Mouse (Mus musculus) olfactory bulb, adult 2 months (tissue): ENCODE measurements around the gene Nsun2. TPM values are rescaled to one million over a fixed set of nuclear protein-coding genes. Genes with fewer than 3 reads are reported as not detected.
"Not testable (repeated sequence)": the region's sequence is repeated elsewhere in the genome, so short reads cannot be mapped to it uniquely, and the experiment has no call there.

Experiments
- H3K27ac ChIP-seq: fragments of 200-500 bp; 2 replicates; pipeline ENCODE4 v1.5.1; 2012; ENCODE audit warnings: low read depth, low read length; ENCODE audit not compliant: insufficient read depth
- H3K4me1 ChIP-seq: fragments of 200-500 bp; 2 replicates; pipeline ENCODE4 v1.6.1; 2012; ENCODE audit warnings: low read length; ENCODE audit not compliant: control insufficient read depth, insufficient read depth
- H3K4me3 ChIP-seq: fragments of 200-500 bp; 2 replicates; pipeline ENCODE4 v1.5.1; 2012; ENCODE audit warnings: mild to moderate bottlenecking, low read depth, low read length, moderate library complexity; ENCODE audit not compliant: insufficient read depth
- CTCF ChIP-seq: fragments of 200-500 bp; IDR thresholded peaks from 2 replicates; pipeline ENCODE4 v1.5.1; 2012; ENCODE audit warnings: low read depth, mild to moderate bottlenecking, low read length, moderate library complexity; ENCODE audit not compliant: insufficient read depth
- POLR2A ChIP-seq: fragments of 200-500 bp; IDR thresholded peaks from 2 replicates; pipeline ENCODE4 v1.6.1; 2012; ENCODE audit warnings: mild to moderate bottlenecking, low read depth, low read length, moderate library complexity; ENCODE audit not compliant: insufficient read depth
- WGBS: fragments of 180-500 bp; shearing (Covaris S2); methylation state at CpG from one replicate; pipeline ENCODE4 v1.1.7; 2018; 5-methylcytosine and 5-hydroxymethylcytosine counted together
- polyA plus RNA-seq: library from polyadenylated mRNA; stranded (reverse); fragments of >200 nt; gene quantifications from 2 replicates; pipeline ENCODE4 v1.2.4, GENCODE M21; 2012; ENCODE audit warnings: low replicate concordance; ENCODE audit not compliant: missing spikeins, insufficient read depth, insufficient read length

The Nsun2 gene
- polyA plus RNA-seq, 1 experiment: not detected

DNA sequence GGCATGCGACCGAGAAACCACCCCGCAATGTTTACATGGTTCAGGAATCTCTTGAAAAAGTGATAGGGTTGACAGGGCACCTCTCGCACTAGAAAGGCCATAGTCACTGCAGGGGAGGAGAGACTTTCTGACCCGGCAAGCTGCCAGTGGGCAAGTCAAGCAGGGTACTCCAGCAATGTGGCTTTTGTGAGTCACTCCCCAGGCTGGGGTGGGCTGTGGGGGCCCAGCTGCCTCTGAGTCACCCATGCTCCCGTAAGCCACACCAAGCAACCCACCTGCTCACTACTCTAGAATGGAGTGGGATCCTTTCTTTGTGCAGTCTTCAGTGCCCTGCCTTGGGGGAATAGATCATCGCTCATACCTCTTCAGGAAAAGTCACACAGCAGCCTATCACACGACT, 59.9 kb downstream of the Nsun2 start:
- Histone ChIP-seq H3K4me3 (no peak overlapping the region), H3K27ac (no peak overlapping the region), H3K4me1 (peaks cover 6% of the 10 kb centered on the region; the same call in 1 of the 2 replicates)
- TF ChIP-seq CTCF (no peak), POLR2A (no peak)
- WGBS: 57% methylated on average over 8 of the region's 8 CpGs

DNA sequence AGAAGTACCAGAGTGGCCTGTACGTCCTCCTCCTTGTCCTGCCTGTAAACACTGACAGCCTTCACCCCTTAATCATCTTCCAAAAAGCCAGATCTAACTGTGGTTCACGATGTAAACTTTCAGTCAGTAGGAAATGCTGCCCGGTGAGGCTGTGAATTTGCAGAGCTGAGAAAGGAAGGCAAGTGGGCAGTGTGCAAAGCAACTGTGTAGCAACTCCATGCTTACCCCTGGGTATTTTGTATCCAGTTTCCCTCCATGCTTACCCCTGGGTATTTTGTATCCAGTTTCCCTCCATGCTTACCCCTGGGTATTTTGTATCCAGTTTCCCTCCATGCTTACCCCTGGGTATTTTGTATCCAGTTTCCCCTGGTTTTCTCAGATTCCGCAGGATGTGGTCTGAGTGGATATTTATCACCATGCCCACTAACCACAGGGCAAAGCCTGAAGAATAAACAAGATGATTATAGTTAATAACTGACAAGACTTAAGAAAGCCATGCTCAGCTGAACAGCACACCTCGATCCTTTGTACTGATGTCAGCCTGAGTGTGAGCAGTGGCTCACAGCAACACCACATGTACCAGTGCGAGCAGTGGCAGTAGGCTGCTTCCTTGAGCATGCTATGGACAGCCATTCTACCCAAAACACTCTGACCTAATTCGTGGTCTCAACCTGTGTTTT, 61.2 kb downstream of the Nsun2 start:
- TF ChIP-seq CTCF (no peak), POLR2A (no peak)
- H3K27ac ChIP-seq: no peak overlapping the region
- WGBS: 85% methylated on average over 7 of the region's 7 CpGs
- no peak overlapping the region for H3K4me3 ChIP-seq
- H3K4me1 ChIP-seq: peaks cover 6% of the 10 kb centered on the region; the same call in 1 of the 2 replicates

DNA sequence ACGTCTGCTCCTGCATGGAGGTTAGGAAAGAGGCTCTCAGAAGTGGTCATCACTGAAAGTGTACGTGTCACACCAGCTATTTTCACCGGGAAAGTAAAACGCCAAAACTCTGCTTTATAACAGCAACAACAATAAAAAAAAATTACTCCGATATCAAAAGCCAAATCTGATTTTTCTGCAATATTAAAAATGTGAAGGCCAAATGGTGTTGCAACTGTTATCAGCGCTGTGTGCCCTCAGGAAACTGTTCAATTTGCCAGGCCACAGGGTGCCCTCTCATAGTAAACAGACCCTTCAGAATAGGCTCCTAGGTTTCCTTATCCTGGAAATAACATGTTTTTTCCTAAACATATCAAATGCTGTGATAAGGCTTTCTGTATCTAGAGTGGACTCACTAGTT, 62.4 kb downstream of the Nsun2 start:
- H3K4me1 ChIP-seq: peaks cover 6% of the 10 kb centered on the region; the same call in 1 of the 2 replicates
- H3K27ac ChIP-seq: no peak overlapping the region
- no peak overlapping the region for H3K4me3 ChIP-seq
- WGBS: 93% methylated on average over 6 of the region's 6 CpGs
- no peak for TF ChIP-seq CTCF
- no peak for TF ChIP-seq POLR2A

DNA sequence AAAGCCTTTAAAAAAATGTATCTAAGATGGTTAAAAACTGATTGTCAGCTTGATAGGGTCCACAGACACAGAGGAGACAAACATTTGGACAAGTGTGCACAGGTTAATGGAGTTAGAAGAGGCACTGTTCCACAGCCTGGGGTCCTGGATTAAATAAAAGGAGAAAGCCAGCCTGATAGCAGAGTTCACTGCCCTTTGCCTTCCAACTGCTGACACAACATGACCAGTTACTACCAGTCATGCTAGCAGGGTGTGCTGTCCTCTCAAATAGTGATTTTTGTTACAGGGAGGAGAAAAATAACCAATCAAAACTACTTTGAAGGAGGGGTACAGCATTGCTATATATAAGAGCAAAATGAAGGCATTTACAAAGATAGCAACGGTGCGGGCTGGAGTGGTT, 63.0 kb downstream of the Nsun2 start:
- 97% methylated on average over 2 of the region's 2 CpGs for WGBS
- Histone ChIP-seq H3K4me3 (no peak overlapping the region), H3K4me1 (peaks cover 6% of the 10 kb centered on the region; the same call in 1 of the 2 replicates), H3K27ac (no peak overlapping the region)
- TF ChIP-seq POLR2A (no peak), CTCF (no peak)

DNA sequence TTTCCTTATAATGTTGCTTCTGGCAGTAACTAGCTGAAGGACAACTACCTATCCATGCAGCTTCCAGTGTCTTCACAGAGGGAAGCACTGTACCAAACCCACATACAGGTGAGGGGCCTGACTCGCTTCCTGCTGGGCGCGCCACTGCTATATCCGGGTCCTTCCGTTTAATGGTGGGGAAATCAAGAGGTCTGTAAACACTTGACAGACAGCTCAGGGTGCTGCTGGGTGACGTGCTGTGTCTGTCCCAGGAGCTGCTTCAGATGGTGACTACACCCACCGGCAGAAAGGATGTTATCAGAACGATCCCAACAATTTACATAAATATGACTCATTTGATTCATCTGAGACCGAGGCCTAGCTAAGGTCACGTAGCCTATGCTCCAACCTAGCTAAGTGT, 65.3 kb downstream of the Nsun2 start:
- WGBS: 92% methylated on average over 10 of the region's 10 CpGs
- Histone ChIP-seq H3K4me3 (no peak overlapping the region), H3K27ac (no peak overlapping the region), H3K4me1 (no peaks in the 10 kb centered on the region)
- TF ChIP-seq CTCF (no peak), POLR2A (no peak)

DNA sequence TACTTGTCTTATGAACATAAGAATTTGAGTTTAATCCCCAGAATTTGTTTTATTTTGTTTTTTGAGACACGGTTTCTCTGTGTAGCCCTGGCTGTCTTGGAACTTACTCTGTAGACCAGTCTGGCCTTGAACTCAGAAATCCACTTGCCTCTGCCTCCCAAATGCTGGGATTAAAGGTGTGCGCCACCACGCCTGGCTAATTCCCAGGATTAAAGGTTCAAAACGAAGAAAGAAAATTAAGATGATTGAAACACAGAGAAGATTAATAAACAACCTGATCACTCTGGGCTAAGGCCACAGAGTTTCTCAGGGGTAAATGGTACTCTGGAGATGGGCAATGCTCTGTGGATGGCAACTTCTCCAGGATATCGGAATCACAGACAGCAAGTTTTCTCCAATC, 67.3 kb downstream of the Nsun2 start:
- H3K4me1 ChIP-seq, H3K4me3 ChIP-seq, H3K27ac ChIP-seq: not testable (repeated sequence)
- 92% methylated on average over 5 of the region's 5 CpGs for WGBS

DNA sequence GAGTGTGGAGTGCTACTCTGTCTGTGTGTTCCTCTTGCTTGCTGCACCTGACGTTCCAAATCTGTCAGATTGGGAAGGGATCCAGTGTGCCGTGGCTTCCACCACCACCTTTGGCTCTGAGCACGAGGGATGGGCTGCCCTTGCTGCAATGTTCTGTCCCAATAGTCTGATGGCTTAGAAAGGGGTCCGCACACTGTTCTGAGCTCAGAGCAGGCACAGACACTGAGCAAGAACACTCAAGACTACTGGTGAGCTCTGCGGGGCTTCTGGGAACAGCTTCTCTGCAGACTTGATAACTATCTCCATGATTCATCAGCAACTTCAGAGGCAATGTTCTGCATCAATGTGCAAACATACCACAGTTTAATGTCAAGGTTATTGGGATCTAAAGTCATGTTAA, 67.8 kb downstream of the Nsun2 start:
- TF ChIP-seq CTCF: no peak
- H3K4me3 ChIP-seq: no peak overlapping the region
- H3K4me1 ChIP-seq: no peaks in the 10 kb centered on the region
- H3K27ac ChIP-seq: no peak overlapping the region
- WGBS: 87% methylated on average over 5 of the region's 5 CpGs

DNA sequence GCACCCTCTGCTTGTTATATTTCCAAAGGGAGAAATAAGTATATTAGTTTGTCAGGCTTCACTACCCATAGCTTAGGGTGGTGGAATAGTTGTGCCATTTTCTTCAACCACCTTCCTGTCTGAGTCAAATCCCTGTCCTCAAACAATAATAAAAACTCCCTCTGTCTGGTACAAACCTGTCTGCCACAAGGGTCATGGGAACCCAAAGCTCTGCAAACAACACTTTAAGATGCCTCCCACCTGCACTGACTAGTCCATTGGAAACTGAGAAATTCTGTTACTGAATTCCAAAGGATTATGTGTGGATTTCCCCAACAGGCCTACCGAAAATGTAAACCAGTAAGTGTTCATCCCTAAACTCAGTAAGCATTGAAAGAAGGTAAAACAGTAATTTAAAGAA, 71.1 kb downstream of the Nsun2 start:
- no peaks in the 10 kb centered on the region for H3K4me1 ChIP-seq
- TF ChIP-seq POLR2A (no peak), CTCF (no peak)
- no peak overlapping the region for H3K4me3 ChIP-seq
- WGBS: 79% methylated on average over 1 of the region's 1 CpGs
- H3K27ac ChIP-seq: no peak overlapping the region

DNA sequence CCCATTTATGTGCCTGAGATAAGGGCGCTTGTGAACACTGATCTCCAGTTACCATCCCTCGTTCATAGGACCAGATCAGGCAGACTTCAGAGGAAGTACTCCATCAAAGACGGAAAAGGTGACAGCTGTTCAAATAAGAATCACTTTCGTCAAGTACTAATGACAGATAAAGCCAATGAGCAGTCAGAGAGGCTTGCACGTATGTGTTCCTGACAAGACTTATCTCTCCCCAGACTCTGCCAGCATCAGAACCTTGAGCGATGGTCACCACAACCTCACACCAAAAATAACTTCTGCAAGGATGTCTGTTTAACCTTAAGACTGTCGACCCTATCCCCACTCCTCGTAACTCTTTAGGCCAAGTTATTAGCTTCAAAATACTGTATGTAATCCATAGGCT, 75.2 kb downstream of the Nsun2 start:
- 91% methylated on average over 8 of the region's 8 CpGs for WGBS
- no peak overlapping the region for H3K4me3 ChIP-seq

More for the DNA sequence above, 75.2 kb downstream of the Nsun2 start:
- Histone ChIP-seq H3K27ac (no peak overlapping the region), H3K4me1 (peaks cover 4% of the 10 kb centered on the region; the same call in 1 of the 2 replicates)
- no peak for TF ChIP-seq CTCF
- TF ChIP-seq POLR2A: no peak
